Mouse (Mus musculus) common myeloid progenitor, adult 5-6 weeks (primary cell): ENCODE measurements around the gene Arhgap45. TPM values are rescaled to one million over a fixed set of nuclear protein-coding genes. Genes with fewer than 3 reads are reported as not detected.
A peak's percentile ranks its signal among the peaks of the same experiment; 100 is the strongest.
"Not testable (repeated sequence)": the region's sequence is repeated elsewhere in the genome, so short reads cannot be mapped to it uniquely, and the experiment has no call there.

Experiments used
- ATAC-seq: replicated peaks from 2 replicates; pipeline ENCODE4 v1.8.0; 2016; ENCODE audit warnings: low read depth, mild to moderate bottlenecking, moderate TSS enrichment, inconsistent platforms; ENCODE audit not compliant: poor library complexity, severe bottlenecking
- total RNA-seq: library from RNA; stranded (forward); fragments of 200-1000, 187-1606 nt; gene quantifications from 2 replicates; pipeline ENCODE4 v1.2.3, GENCODE M21; 2017

Gene Arhgap45
- total RNA-seq, 1 experiment from 2014 or later, result 106 TPM

GRCm38 (mm10) chr10:80027681-80028520, 11.4 kb downstream of the Arhgap45 start:
- no peak for ATAC-seq

GRCm38 (mm10) chr10:80028521-80028846, 12.0 kb downstream of the Arhgap45 start:
- no peak for ATAC-seq

GRCm38 (mm10) chr10:80030191-80030590, 13.7 kb downstream of the Arhgap45 start:
- peak; percentile 19 for ATAC-seq

GRCm38 (mm10) chr10:80030736-80031135, 14.3 kb downstream of the Arhgap45 start:
- ATAC-seq, result no peak

- peak; percentile 75 for ATAC-seq
These were observed 16.5 kb downstream of the Arhgap45 start for GRCm38 (mm10) chr10:80032799-80033480.

GRCm38 (mm10) chr10:80033511-80034391, 17.3 kb downstream of the Arhgap45 start:
- ATAC-seq, result peak; percentile 31; the same call in 1 of the 2 replicates

GRCm38 (mm10) chr10:80035148-80035547, 18.7 kb downstream of the Arhgap45 start:
- ATAC-seq, result no peak

- no peak for ATAC-seq
These were observed 19.2 kb downstream of the Arhgap45 start for GRCm38 (mm10) chr10:80035686-80036085.

GRCm38 (mm10) chr10:80036832-80037231, 20.4 kb downstream of the Arhgap45 start:
- no peak for ATAC-seq

- peak; percentile 93 for ATAC-seq
These were observed 23.1 kb downstream of the Arhgap45 start, which contains the start of gene Polr2e for GRCm38 (mm10) chr10:80039559-80039979. Polr2e (minus strand) TSS chr10:80039795.

- ATAC-seq, result not testable (repeated sequence)
These were observed 25.1 kb downstream of the Arhgap45 start for GRCm38 (mm10) chr10:80041409-80042060.

- ATAC-seq, result no peak
These were observed 27.6 kb downstream of the Arhgap45 start for GRCm38 (mm10) chr10:80044087-80044486.

- ATAC-seq, result not testable (repeated sequence)
These were observed 28.9 kb downstream of the Arhgap45 start for GRCm38 (mm10) chr10:80045364-80045763.

GRCm38 (mm10) chr10:80045766-80046165, 29.3 kb downstream of the Arhgap45 start:
- no peak for ATAC-seq

GRCm38 (mm10) chr10:80047041-80047565, 30.6 kb downstream of the Arhgap45 start, which contains the start of gene Gpx4:
Gpx4 (plus strand) TSS chr10:80047166.
- no peak for ATAC-seq

GRCm38 (mm10) chr10:80048396-80048795, 31.9 kb downstream of the Arhgap45 start:
- ATAC-seq, result no peak

- no peak for ATAC-seq
These were observed 32.4 kb downstream of the Arhgap45 start for GRCm38 (mm10) chr10:80048834-80049233.

- no peak for ATAC-seq
These were observed 33.8 kb downstream of the Arhgap45 start for GRCm38 (mm10) chr10:80050244-80050643.

GRCm38 (mm10) chr10:80050885-80051617, 34.6 kb downstream of the Arhgap45 start:
- no peak for ATAC-seq
